Mouse (Mus musculus): ENCODE data around the gene Gm28539. TPM values are rescaled to one million over a fixed set of nuclear protein-coding genes. Genes with fewer than 3 reads are reported as not detected.

The Gm28539 gene
- not detected in 2 replicates for polyA plus RNA-seq (2014; fragmentation: Nextera tagmentation; extraction: Ambion mirVana)

DNA sequence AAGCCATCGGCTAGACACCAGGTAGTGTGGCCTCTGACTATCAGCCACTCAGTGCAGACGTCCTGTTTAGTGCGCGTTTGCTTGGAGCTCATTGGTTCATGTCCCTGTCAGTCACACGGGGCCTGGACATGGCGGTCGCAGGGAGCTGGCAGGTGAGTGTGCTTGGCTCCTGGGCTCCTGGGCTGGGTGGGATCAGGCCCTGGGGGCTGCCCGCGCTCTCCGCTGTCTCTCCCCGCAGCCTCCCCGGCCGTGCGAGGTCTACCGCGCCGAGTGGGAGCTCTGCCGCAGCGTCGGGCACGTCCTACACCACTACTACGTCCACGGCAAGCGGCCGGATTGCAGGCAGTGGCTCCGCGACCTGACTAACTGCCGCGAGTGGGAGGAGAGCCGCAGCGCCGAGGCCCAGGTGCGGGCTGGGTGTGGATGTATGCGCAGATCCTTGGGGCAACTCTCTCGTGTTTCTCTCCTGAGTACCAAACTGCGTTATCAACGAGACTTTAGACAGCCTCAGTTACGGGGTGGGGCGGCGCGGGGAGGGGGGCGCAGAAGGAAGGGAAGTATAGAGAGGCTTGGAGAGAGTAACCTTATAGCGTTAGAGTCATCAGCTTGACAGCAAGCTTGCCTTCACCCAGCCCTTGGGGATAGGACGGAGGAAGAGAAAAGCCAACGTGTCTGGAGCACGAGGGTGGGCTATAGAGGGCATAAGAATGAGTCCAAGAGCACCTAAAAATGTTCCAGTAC, at the start of gene Gm28539, which contains the start of gene 2510002D24Rik:
Gm28539 (plus strand) TSS at position 117 of the 741 bp plus-strand sequence.
2510002D24Rik (plus strand) TSS at position 111 of the 741 bp plus-strand sequence.
- H3K4me1 ChIP-seq (ENCODE audit: insufficient read depth): no peaks in the 10 kb centered on the region
- no peaks in the 10 kb centered on the region for H3K9me3 ChIP-seq (ENCODE audit: low read depth, low read length)
- peak within 1 kb of the TSS; percentile 76 for H3K4me2 ChIP-seq
- TF ChIP-seq CTCF (IDR thresholded peaks at IDR 0.05; ENCODE audit: low read depth): no peak
- H3K27me3 ChIP-seq (ENCODE audit: insufficient read depth, low read length): no peaks in the 10 kb centered on the region
- ATAC-seq (ENCODE audit: insufficient read depth) (peak; percentile 98), DNase-seq (peak; percentile 96)
- H3K9ac ChIP-seq: peak within 1 kb of the TSS; percentile 85
- H3K4me3 ChIP-seq (ENCODE audit: low read depth, low read length): peak within 1 kb of the TSS; percentile 89
- WGBS: under 1% methylated on average over 46 of the region's 46 CpGs
- peak within 1 kb of the TSS; percentile 79 for H3K27ac ChIP-seq (ENCODE audit: low read depth)
- H3K36me3 ChIP-seq (ENCODE audit: insufficient read depth): peaks cover 33% of the 10 kb centered on the region

DNA sequence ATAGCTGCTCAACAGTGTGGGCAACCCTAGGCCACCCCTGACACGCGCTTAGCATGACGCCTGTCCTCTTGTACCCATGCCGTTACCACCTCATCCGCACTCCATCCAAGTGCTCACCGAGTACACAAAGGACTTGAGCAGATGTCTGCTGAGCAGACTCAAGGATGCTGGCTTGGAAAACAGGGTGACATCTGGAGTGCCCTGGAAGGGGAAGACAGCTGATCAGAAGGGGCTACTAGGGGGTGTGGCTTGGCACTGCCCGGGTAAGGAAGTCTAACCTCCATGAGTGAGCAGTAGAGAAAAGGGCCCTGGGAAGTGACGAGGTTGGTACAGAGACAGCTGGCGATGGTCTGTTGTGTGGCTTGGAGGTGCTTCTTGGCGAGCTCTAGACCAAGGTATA, 49.7 kb upstream of the Gm28539 start:
- Histone ChIP-seq H3K4me3 (ENCODE audit: low read depth, low read length) (no peak overlapping the region), H3K27ac (ENCODE audit: low read depth) (no peak overlapping the region), H3K4me1 (ENCODE audit: insufficient read depth) (no peaks in the 10 kb centered on the region), H3K4me2 (no peak overlapping the region), H3K27me3 (ENCODE audit: insufficient read depth, low read length) (no peaks in the 10 kb centered on the region), H3K36me3 (ENCODE audit: insufficient read depth) (peaks cover 81% of the 10 kb centered on the region), H3K9me3 (ENCODE audit: low read depth, low read length) (no peaks in the 10 kb centered on the region), H3K9ac (no peak overlapping the region)
- ATAC-seq (ENCODE audit: insufficient read depth) (no peak), DNase-seq (no peak)
- 86% methylated on average over 10 of the region's 10 CpGs for WGBS
- TF ChIP-seq CTCF (IDR thresholded peaks at IDR 0.05; ENCODE audit: low read depth): no peak

DNA sequence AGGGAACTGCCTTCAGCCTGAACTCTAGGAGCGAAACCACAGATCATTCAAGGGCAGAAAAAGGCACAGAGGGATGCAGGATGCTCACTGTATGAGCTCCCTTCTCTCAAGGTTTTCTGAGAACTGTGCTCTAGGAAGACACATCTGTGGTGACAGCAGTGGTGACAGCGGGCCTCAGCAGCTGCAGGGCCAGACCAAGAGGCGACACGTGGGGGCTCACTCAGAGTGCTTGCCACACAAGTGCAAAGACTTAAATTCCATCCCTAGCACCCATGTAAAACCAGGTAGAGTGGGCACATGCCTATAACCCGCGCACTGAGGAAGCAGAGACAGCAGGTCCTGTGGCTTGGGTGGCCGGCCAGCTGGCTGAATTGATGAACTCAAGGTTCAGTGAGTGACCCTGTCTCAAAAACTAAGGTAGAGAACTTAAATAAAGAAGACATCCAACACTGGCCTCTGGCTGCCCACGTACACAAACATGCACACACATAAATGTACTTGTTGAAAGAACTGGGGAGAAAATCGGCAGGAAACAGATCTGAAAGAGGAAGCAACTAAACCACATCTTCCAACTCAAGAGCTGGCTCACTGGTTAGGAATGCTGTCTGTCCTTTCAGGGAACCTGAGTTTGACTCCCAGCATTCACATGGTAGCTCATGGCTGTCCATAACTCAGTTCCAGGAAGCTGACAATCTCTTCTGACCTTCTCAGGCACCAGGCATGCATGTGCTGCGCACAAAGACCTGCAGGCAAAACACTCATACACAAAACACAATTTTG, 47.6 kb upstream of the Gm28539 start:
- ATAC-seq (ENCODE audit: insufficient read depth) (no peak), DNase-seq (no peak)
- Histone ChIP-seq H3K27ac (ENCODE audit: low read depth) (no peak overlapping the region), H3K27me3 (ENCODE audit: insufficient read depth, low read length) (no peaks in the 10 kb centered on the region), H3K4me2 (no peak overlapping the region), H3K36me3 (ENCODE audit: insufficient read depth) (peaks cover 84% of the 10 kb centered on the region), H3K9me3 (ENCODE audit: low read depth, low read length) (no peaks in the 10 kb centered on the region), H3K9ac (no peak overlapping the region), H3K4me1 (ENCODE audit: insufficient read depth) (no peaks in the 10 kb centered on the region), H3K4me3 (ENCODE audit: low read depth, low read length) (no peak overlapping the region)
- WGBS: 87% methylated on average over 10 of the region's 10 CpGs
- TF ChIP-seq CTCF (IDR thresholded peaks at IDR 0.05; ENCODE audit: low read depth): no peak

DNA sequence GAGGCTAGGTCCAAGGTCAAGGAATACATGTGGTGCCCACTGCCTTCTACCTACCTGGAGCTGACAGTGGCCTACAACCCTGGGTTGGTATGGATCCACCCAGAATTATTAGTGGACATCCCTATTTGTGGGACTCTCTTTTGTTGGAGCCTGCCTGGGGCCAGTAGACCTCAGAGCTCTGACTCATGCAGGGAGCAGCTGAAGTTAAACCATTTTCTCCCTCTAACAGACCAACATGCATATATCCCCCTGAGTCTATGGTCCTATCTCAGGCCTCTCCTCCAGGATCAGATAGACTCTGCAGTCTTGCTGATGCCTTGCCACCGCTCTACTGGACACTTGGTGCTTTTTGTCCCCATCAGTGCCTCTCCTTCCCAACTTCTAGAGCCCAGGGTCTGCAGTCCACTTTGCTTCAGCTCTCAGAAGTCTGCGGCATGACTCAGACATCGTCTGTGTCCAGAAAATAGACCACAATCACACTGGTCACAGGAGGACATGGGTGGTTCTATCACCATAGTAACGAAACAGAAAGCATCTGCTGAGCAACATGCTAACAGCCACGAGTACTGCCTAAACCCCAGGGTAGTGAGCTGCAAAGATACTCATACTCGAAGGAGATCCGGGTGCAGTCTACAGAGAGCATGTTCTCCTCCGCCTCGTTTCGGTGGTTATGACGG, 41.0 kb upstream of the Gm28539 start:
- 92% methylated on average over 11 of the region's 11 CpGs for WGBS

DNA sequence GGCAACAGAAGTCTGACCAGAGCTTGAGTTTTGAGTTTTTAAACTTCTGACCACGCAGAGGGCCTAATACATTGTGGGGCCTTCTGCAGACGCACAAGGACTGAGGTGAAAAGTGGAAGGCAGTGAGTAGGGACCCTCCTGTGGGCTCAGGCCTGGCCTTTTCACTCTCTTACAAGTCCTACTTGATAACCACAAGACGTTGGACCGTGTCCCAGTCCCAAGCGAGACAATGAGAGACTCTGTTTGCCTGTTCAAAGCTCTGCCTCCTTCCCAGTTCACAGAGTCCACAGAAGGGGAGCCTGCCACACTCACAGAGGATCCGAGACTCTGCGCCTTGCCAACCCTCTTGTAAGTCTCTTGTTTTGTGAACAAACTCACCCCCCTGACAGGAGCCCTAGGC, 39.7 kb upstream of the Gm28539 start:
- H3K27me3 ChIP-seq (ENCODE audit: insufficient read depth, low read length): no peaks in the 10 kb centered on the region
- ATAC-seq (ENCODE audit: insufficient read depth): no peak
- no peak overlapping the region for H3K27ac ChIP-seq (ENCODE audit: low read depth)
- peaks cover 97% of the 10 kb centered on the region for H3K36me3 ChIP-seq (ENCODE audit: insufficient read depth)
- WGBS: 82% methylated on average over 7 of the region's 7 CpGs
- no peak overlapping the region for H3K9ac ChIP-seq
- peak; percentile 17 for DNase-seq
- no peak overlapping the region for H3K4me3 ChIP-seq (ENCODE audit: low read depth, low read length)
- TF ChIP-seq CTCF (IDR thresholded peaks at IDR 0.05; ENCODE audit: low read depth): no peak
- no peak overlapping the region for H3K4me2 ChIP-seq
- H3K9me3 ChIP-seq (ENCODE audit: low read depth, low read length): no peaks in the 10 kb centered on the region
- H3K4me1 ChIP-seq (ENCODE audit: insufficient read depth): no peaks in the 10 kb centered on the region

More for the DNA sequence above, 41.0 kb upstream of the Gm28539 start:
- DNase-seq (no peak), ATAC-seq (ENCODE audit: insufficient read depth) (no peak)
- no peak overlapping the region for H3K4me2 ChIP-seq
- H3K4me1 ChIP-seq (ENCODE audit: insufficient read depth): no peaks in the 10 kb centered on the region
- no peaks in the 10 kb centered on the region for H3K9me3 ChIP-seq (ENCODE audit: low read depth, low read length)
- no peaks in the 10 kb centered on the region for H3K27me3 ChIP-seq (ENCODE audit: insufficient read depth, low read length)
- no peak for TF ChIP-seq CTCF (IDR thresholded peaks at IDR 0.05; ENCODE audit: low read depth)
- H3K4me3 ChIP-seq (ENCODE audit: low read depth, low read length): no peak overlapping the region
- H3K27ac ChIP-seq (ENCODE audit: low read depth): no peak overlapping the region
- H3K9ac ChIP-seq: no peak overlapping the region
- peaks cover 97% of the 10 kb centered on the region for H3K36me3 ChIP-seq (ENCODE audit: insufficient read depth)

DNA sequence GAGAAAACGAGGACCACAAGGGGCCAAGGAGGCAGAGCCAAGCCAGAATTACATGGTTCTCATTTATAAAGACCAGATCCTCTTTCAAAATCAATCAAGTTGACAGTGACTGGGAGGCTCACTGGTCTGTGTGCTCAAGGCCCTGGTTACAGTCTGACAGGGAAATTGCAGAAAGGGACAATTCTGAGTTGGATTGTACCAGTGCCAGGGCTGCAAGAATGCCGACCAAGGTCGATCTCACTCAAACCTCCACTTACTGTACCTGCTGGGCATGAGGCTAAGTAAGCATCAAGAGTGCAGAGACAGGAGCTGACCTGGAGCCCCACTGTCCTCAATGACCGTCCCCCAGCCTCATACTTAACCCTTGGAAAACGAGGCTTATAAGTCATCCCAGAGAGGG, 38.2 kb upstream of the Gm28539 start:
- no peaks in the 10 kb centered on the region for H3K27me3 ChIP-seq (ENCODE audit: insufficient read depth, low read length)
- no peak overlapping the region for H3K27ac ChIP-seq (ENCODE audit: low read depth)
- TF ChIP-seq CTCF (IDR thresholded peaks at IDR 0.05; ENCODE audit: low read depth): no peak
- H3K4me2 ChIP-seq: no peak overlapping the region
- H3K36me3 ChIP-seq (ENCODE audit: insufficient read depth): peaks cover 91% of the 10 kb centered on the region
- no peak overlapping the region for H3K9ac ChIP-seq
- no peaks in the 10 kb centered on the region for H3K4me1 ChIP-seq (ENCODE audit: insufficient read depth)
- no peak for ATAC-seq (ENCODE audit: insufficient read depth)
- WGBS: 86% methylated on average over 5 of the region's 5 CpGs
- no peak overlapping the region for H3K4me3 ChIP-seq (ENCODE audit: low read depth, low read length)
- no peaks in the 10 kb centered on the region for H3K9me3 ChIP-seq (ENCODE audit: low read depth, low read length)
- DNase-seq: no peak

Measured in lung, embryonic 14.5 days (tissue).